Mouse (Mus musculus): ENCODE measurements around the gene Lnx2.
A peak's percentile ranks its signal among the peaks of the same experiment; 100 is the strongest.

The Lnx2 gene

GRCm38 (mm10) chr5:147076799-147077165 lies 396 bp upstream of the Lnx2 start, which contains the start of gene Polr1d:
Polr1d (plus strand) TSS chr5:147077050.
- no peak for DNase-seq

- peak; percentile 72 for DNase-seq
Observed at GRCm38 (mm10) chr5:147075103-147076025, 1.0 kb downstream of the Lnx2 start.

- no peak for DNase-seq
Observed at GRCm38 (mm10) chr5:147073805-147074204, 2.6 kb downstream of the Lnx2 start.

- no peak for DNase-seq
Observed at GRCm38 (mm10) chr5:147071886-147072285, 4.5 kb downstream of the Lnx2 start.

- no peak for DNase-seq
Observed at GRCm38 (mm10) chr5:147070791-147071516, 5.4 kb downstream of the Lnx2 start.

GRCm38 (mm10) chr5:147068876-147069275 lies 7.5 kb downstream of the Lnx2 start:
- peak; percentile 88 for DNase-seq

GRCm38 (mm10) chr5:147066965-147067364 lies 9.4 kb downstream of the Lnx2 start:
- peak; percentile 51 for DNase-seq

- no peak for DNase-seq
Observed at GRCm38 (mm10) chr5:147066129-147066528, 10.3 kb downstream of the Lnx2 start.

GRCm38 (mm10) chr5:147063215-147063661 lies 13.1 kb downstream of the Lnx2 start:
- DNase-seq = no peak

GRCm38 (mm10) chr5:147060024-147060423 lies 16.4 kb downstream of the Lnx2 start:
- no peak for DNase-seq

- DNase-seq = no peak
Observed at GRCm38 (mm10) chr5:147059319-147059718, 17.1 kb downstream of the Lnx2 start.

- peak; percentile 96 for DNase-seq
Observed at GRCm38 (mm10) chr5:147058661-147059060, 17.7 kb downstream of the Lnx2 start.

- DNase-seq = no peak
Observed at GRCm38 (mm10) chr5:147057626-147058414, 18.6 kb downstream of the Lnx2 start.

GRCm38 (mm10) chr5:147056712-147057290 lies 19.6 kb downstream of the Lnx2 start:
- DNase-seq = no peak

- DNase-seq = no peak
Observed at GRCm38 (mm10) chr5:147055572-147056245, 20.7 kb downstream of the Lnx2 start.

GRCm38 (mm10) chr5:147054747-147055270 lies 21.6 kb downstream of the Lnx2 start:
- no peak for DNase-seq

GRCm38 (mm10) chr5:147054328-147054727 lies 22.1 kb downstream of the Lnx2 start:
- DNase-seq = no peak

- no peak for DNase-seq
Observed at GRCm38 (mm10) chr5:147053481-147053880, 22.9 kb downstream of the Lnx2 start.

GRCm38 (mm10) chr5:147053071-147053470 lies 23.3 kb downstream of the Lnx2 start:
- DNase-seq = no peak

GRCm38 (mm10) chr5:147052309-147052558 lies 24.2 kb downstream of the Lnx2 start:
- no peak for DNase-seq

GRCm38 (mm10) chr5:147051500-147052308 lies 24.7 kb downstream of the Lnx2 start:
- no peak for DNase-seq

Measured in cerebellum, adult 9-10 months (tissue).